Mouse (Mus musculus) kidney, adult 2 months (tissue): Measurements from ENCODE around the gene Rel. TPM values are rescaled to one million over a fixed set of nuclear protein-coding genes. Genes with fewer than 3 reads are reported as not detected.
"Not testable (repeated sequence)": the region's sequence is repeated elsewhere in the genome, so short reads cannot be mapped to it uniquely, and the experiment has no call there.

Experiments
- DNase-seq: peaks from one replicate; pipeline ENCODE4 v3.0.0; 2021
- H3K27ac ChIP-seq: fragments of 200-500 bp; 2 replicates; pipeline ENCODE4 v1.5.1; 2012; ENCODE audit warnings: low read depth, low read length, control low read depth, inconsistent platforms; ENCODE audit not compliant: insufficient read depth
- H3K27me3 ChIP-seq: fragments of 200-500 bp; replicated peaks from 2 replicates; pipeline ENCODE4 v1.6.1; 2012; ENCODE audit warnings: mild to moderate bottlenecking, moderate library complexity, low read length, inconsistent platforms; ENCODE audit not compliant: control insufficient read depth, insufficient read depth
- H3K36me3 ChIP-seq: fragments of 200-500 bp; 2 replicates; pipeline ENCODE4 v1.6.1; 2012; ENCODE audit warnings: mild to moderate bottlenecking, moderate library complexity, low read length, inconsistent platforms; ENCODE audit not compliant: control insufficient read depth, insufficient read depth
- H3K4me1 ChIP-seq: fragments of 200-500 bp; 2 replicates; pipeline ENCODE4 v1.6.1; 2011; ENCODE audit warnings: low read length; ENCODE audit not compliant: control insufficient read depth, insufficient read depth
- H3K4me3 ChIP-seq: fragments of 200-500 bp; 2 replicates; pipeline ENCODE4 v1.5.1; 2011; ENCODE audit warnings: mild to moderate bottlenecking, low read depth, low read length, control low read depth; ENCODE audit not compliant: insufficient read depth
- CTCF ChIP-seq: fragments of 200-500 bp; conservative IDR thresholded peaks from 2 replicates; pipeline ENCODE4 v1.5.1; 2011; ENCODE audit warnings: low read depth, mild to moderate bottlenecking, control low read depth, low read length, moderate library complexity, mixed read lengths; ENCODE audit not compliant: insufficient read depth, insufficient read length
- POLR2A ChIP-seq: fragments of 200-500 bp; IDR thresholded peaks from one replicate; pipeline ENCODE4 v1.6.1; 2011; ENCODE audit warnings: low read depth, low read length, control low read depth
- WGBS: fragments of 180-500 bp; shearing (Covaris S2); methylation state at CpG from one replicate; pipeline ENCODE4 v1.1.7; 2018; 5-methylcytosine and 5-hydroxymethylcytosine counted together
- polyA plus RNA-seq: library from polyadenylated mRNA; depleted of rRNA; stranded (reverse); fragments of >200 nt; gene quantifications from 2 replicates; pipeline ENCODE4 v1.2.3, GENCODE M21; 2012

The Rel gene
- polyA plus RNA-seq, 1 experiment: 1.3 TPM

- H3K4me1 ChIP-seq: peaks cover 5% of the 10 kb centered on the region; the same call in 1 of the 2 replicates
- DNase-seq: no peak
- TF ChIP-seq POLR2A (no peak), CTCF (no peak)
- H3K4me3 ChIP-seq: no peak overlapping the region
- no peak overlapping the region for H3K27ac ChIP-seq
- no peaks in the 10 kb centered on the region for H3K27me3 ChIP-seq
- no peaks in the 10 kb centered on the region for H3K36me3 ChIP-seq
These were observed 1.7 kb downstream of the Rel start for GRCm38 (mm10) chr11:23769033-23769432.

GRCm38 (mm10) chr11:23767928-23768327 lies 2.8 kb downstream of the Rel start:
- Histone ChIP-seq H3K4me1 (peaks cover 5% of the 10 kb centered on the region; the same call in 1 of the 2 replicates), H3K36me3 (no peaks in the 10 kb centered on the region), H3K27me3 (no peaks in the 10 kb centered on the region), H3K27ac (no peak overlapping the region), H3K4me3 (no peak overlapping the region)
- DNase-seq: no peak
- TF ChIP-seq CTCF (no peak), POLR2A (no peak)
- WGBS: 83% methylated on average over 1 of the region's 1 CpGs

GRCm38 (mm10) chr11:23767369-23767768 lies 3.4 kb downstream of the Rel start:
- H3K4me1 ChIP-seq, H3K27ac ChIP-seq, DNase-seq, H3K27me3 ChIP-seq, H3K36me3 ChIP-seq, H3K4me3 ChIP-seq: not testable (repeated sequence)
- WGBS: 88% methylated on average over 5 of the region's 5 CpGs

- Histone ChIP-seq H3K4me1 (no peaks in the 10 kb centered on the region), H3K4me3 (no peak overlapping the region), H3K36me3 (no peaks in the 10 kb centered on the region), H3K27me3 (no peaks in the 10 kb centered on the region), H3K27ac (no peak overlapping the region)
- DNase-seq: no peak
- TF ChIP-seq CTCF: no peak
- TF ChIP-seq POLR2A: no peak
- 95% methylated on average over 2 of the region's 2 CpGs for WGBS
These were observed 8.1 kb downstream of the Rel start for GRCm38 (mm10) chr11:23762635-23763034.

- H3K27me3 ChIP-seq: no peaks in the 10 kb centered on the region
- H3K27ac ChIP-seq: no peak overlapping the region
- no peak for DNase-seq
- H3K4me3 ChIP-seq: no peak overlapping the region
- TF ChIP-seq CTCF (no peak), POLR2A (no peak)
- 87% methylated on average over 2 of the region's 2 CpGs for WGBS
- no peaks in the 10 kb centered on the region for H3K36me3 ChIP-seq
- H3K4me1 ChIP-seq: no peaks in the 10 kb centered on the region
These were observed 12.6 kb downstream of the Rel start for GRCm38 (mm10) chr11:23758218-23758617.

GRCm38 (mm10) chr11:23754329-23754728 lies 16.4 kb downstream of the Rel start:
- Histone ChIP-seq H3K27ac (no peak overlapping the region), H3K4me1 (no peaks in the 10 kb centered on the region), H3K4me3 (no peak overlapping the region), H3K36me3 (no peaks in the 10 kb centered on the region), H3K27me3 (no peaks in the 10 kb centered on the region)
- DNase-seq: no peak
- TF ChIP-seq CTCF (no peak), POLR2A (no peak)

GRCm38 (mm10) chr11:23753136-23753710 lies 17.5 kb downstream of the Rel start:
- Histone ChIP-seq H3K27ac (no peak overlapping the region), H3K36me3 (no peaks in the 10 kb centered on the region), H3K4me1 (no peaks in the 10 kb centered on the region), H3K4me3 (no peak overlapping the region), H3K27me3 (no peaks in the 10 kb centered on the region)
- TF ChIP-seq POLR2A: no peak
- TF ChIP-seq CTCF: no peak
- DNase-seq: no peak
- 92% methylated on average over 1 of the region's 1 CpGs for WGBS

- H3K27me3 ChIP-seq: no peaks in the 10 kb centered on the region
- no peak overlapping the region for H3K27ac ChIP-seq
- no peak for DNase-seq
- no peak for TF ChIP-seq POLR2A
- TF ChIP-seq CTCF: no peak
- H3K4me3 ChIP-seq: no peak overlapping the region
- no peaks in the 10 kb centered on the region for H3K36me3 ChIP-seq
- no peaks in the 10 kb centered on the region for H3K4me1 ChIP-seq
- WGBS: 83% methylated on average over 4 of the region's 4 CpGs
These were observed 24.7 kb downstream of the Rel start for GRCm38 (mm10) chr11:23746102-23746501.
